Comparison of ENCODE assay signal across 17 mouse cellular contexts in genomic region chr1:63909191-63909590, GRCm38 (mm10).
"Had no signal": no experiment of that assay in that cellular context is flagged by ENCODE, and none has a peak within 500 bp of the region (broad histone marks: within the 10 kb centered on the region; RNA-seq: fewer than 3 reads in every experiment).

No protein-coding gene starts in this region.

- ATAC-seq: liver, embryonic 12.5 days; liver, postnatal 0 days; lung, postnatal 0 days; midbrain, embryonic 13.5 days; midbrain, embryonic 15.5 days; midbrain, embryonic 16.5 days had no signal

- DNase-seq: left cerebral cortex, postnatal 4 days; liver; liver, embryonic 13.5 days; liver, postnatal 0 days; lung, adult 18-20 months; lung, adult 2 months; lung, embryonic 14.5 days; lung, postnatal 10 days; lung, postnatal 14 days; lung, postnatal 36 days; lung, postnatal 4 days; midbrain, embryonic 14.5 days had no signal
